8 mouse cellular contexts compared by ENCODE assay signal in genomic region chr6:35567755-35568154, GRCm38 (mm10). TPM values are rescaled to one million over a fixed set of nuclear protein-coding genes. Genes with fewer than 3 reads are reported as not detected.
DNase-seq lines count a peak whose midpoint lies in the region; ATAC-seq lines count a peak whose summit lies in the region.

No protein-coding gene starts in this region.

- H3K27ac ChIP-seq in midbrain, embryonic 14.5 days (replicated peaks; ENCODE audit: low read depth, low read length) = no peak overlapping the region
- H3K27ac ChIP-seq in midbrain, embryonic 10.5 days (replicated peaks) = no peak overlapping the region

- no peaks in the 10 kb centered on the region for H3K9me3 ChIP-seq in midbrain, embryonic 14.5 days (ENCODE audit: control insufficient read depth, low read length)
- no peaks in the 10 kb centered on the region for H3K9me3 ChIP-seq in midbrain, embryonic 10.5 days (replicated peaks)

- no peak overlapping the region for H3K4me2 ChIP-seq in midbrain, embryonic 14.5 days (ENCODE audit: low read length)

- no peaks in the 10 kb centered on the region for H3K4me1 ChIP-seq in midbrain, embryonic 14.5 days (ENCODE audit: control insufficient read depth, insufficient read depth, low read length)
- no peaks in the 10 kb centered on the region for H3K4me1 ChIP-seq in midbrain, embryonic 10.5 days

- H3K9ac ChIP-seq in midbrain, embryonic 14.5 days (replicated peaks; ENCODE audit: low read length) = no peak overlapping the region

- no peak overlapping the region for H3K4me3 ChIP-seq in midbrain, embryonic 14.5 days (replicated peaks; ENCODE audit: low read depth, low read length)
- H3K4me3 ChIP-seq in midbrain, embryonic 10.5 days = no peak overlapping the region

- no peaks in the 10 kb centered on the region for H3K36me3 ChIP-seq in midbrain, embryonic 14.5 days (ENCODE audit: control insufficient read depth, insufficient read depth, low read length)
- H3K36me3 ChIP-seq in midbrain, embryonic 10.5 days = no peaks in the 10 kb centered on the region

- H3K27me3 ChIP-seq in midbrain, embryonic 14.5 days (ENCODE audit: control insufficient read depth, insufficient read depth, low read length) = no peaks in the 10 kb centered on the region
- H3K27me3 ChIP-seq in midbrain, embryonic 10.5 days (ENCODE audit: low read depth, poor library complexity, severe bottlenecking) = no peaks in the 10 kb centered on the region

- peak; percentile 25 to 93 for DNase-seq in frontal cortex, adult 2 months (ENCODE audit: extremely low spot score in 1 of 2, low spot score in 1 of 2)
- DNase-seq in frontal cortex, postnatal 10 days (ENCODE audit: low spot score in 2 of 2) = no peak
- peak; percentile 82 for DNase-seq in midbrain, embryonic 14.5 days
- no peak for DNase-seq in midbrain, embryonic 10.5 days (ENCODE audit: low spot score)
- peak; percentile 21 for DNase-seq in R1 (ENCODE audit: low read depth, low spot score)
- peak; percentile 70 for DNase-seq in induced T-regulatory cell, adult 2 months (ENCODE audit: low read depth)
- DNase-seq in naive thymus-derived CD4-positive, alpha-beta T cell, adult 2 months (ENCODE audit: low read depth) = peak; percentile 62

- ATAC-seq in midbrain, embryonic 14.5 days (ENCODE audit: low FRiP score, low TSS enrichment) = no peak
- ATAC-seq in erythroblast, adult 5-6 weeks (replicated peaks; ENCODE audit: low FRiP score, poor library complexity, severe bottlenecking) = no peak

RNA-seq across cellular contexts. Expression of gene Mtpn, which starts 28.1 kb away (rescaled TPM):
- 131 and 133 TPM in 2 replicates for polyA plus RNA-seq in frontal cortex, adult 2 months (2012; rRNA removed)
- polyA plus RNA-seq in midbrain, embryonic 14.5 days (2014; fragmentation: Nextera tagmentation; extraction: Ambion mirVana) = 130 and 162 TPM in 2 replicates
- polyA plus RNA-seq in midbrain, embryonic 10.5 days (2016; fragmentation: Nextera tagmentation; extraction: Ambion mirVana) = 150 and 155 TPM in 2 replicates
- 51.5 and 52.7 TPM in 2 replicates for total RNA-seq in erythroblast, adult 5-6 weeks (2015; ENCODE audit: low replicate concordance)
- 41.5 and 45.4 TPM in 2 replicates for total RNA-seq in erythroblast, adult 5-6 weeks (2017; ENCODE audit: low replicate concordance)

Comparison
In these comparisons a context has a peak if more than half of its experiments do, and no peak if none do; other contexts are left out.
1. DNase-seq: peak in frontal cortex, adult 2 months (2 of 2), midbrain, embryonic 14.5 days (single experiment), R1 (single experiment), induced T-regulatory cell, adult 2 months (single experiment) and naive thymus-derived CD4-positive, alpha-beta T cell, adult 2 months (single experiment); none in frontal cortex, postnatal 10 days (0 of 2) and midbrain, embryonic 10.5 days (single experiment).